Mouse (Mus musculus) frontal cortex, postnatal 25 days (tissue): ENCODE measurements around the gene Ppp1r17.

Source experiments
- DNase-seq, 2 experiments: peaks; one replicate each; pipeline ENCODE4 v3.0.0; 2022; ENCODE audit warnings: low spot score in 2 of 2

Ppp1r17 gene

DNA sequence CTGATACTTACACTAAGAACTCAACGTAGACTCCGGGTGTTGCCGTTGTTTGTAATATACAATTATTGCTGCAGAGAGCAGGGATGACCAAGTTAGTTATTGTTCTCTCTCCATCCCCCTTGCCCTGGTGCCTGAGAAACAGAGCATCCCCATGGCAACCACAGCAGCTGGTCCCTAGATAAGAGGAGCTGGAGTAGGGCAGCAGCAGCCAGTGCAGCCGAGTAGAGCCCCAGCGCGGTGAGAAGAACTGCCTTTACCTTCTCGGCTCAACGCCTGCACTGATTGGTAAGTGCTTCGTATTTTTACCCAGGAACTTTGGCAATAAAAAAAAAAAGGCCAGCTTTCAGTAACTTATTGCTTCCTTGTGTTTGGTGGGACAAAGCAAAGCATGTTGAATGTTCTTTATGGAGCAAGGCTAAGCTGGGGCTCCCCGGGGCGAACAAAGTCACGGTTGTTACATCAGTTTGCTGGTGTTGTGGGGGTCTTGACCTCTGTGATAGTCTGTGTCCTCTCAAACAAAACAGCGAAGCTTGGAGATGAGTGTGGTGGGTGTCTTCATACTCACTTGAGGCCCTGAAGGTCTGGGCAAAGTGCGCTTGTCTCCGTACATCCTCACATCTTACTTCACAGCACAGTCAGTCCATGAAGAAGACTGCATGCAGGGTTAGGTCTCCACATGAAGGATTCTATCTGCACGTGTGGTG, at the start of gene Ppp1r17:
Ppp1r17 (plus strand) TSS at position 207 of the 704 bp plus-strand sequence.
- DNase-seq: no peak

DNA sequence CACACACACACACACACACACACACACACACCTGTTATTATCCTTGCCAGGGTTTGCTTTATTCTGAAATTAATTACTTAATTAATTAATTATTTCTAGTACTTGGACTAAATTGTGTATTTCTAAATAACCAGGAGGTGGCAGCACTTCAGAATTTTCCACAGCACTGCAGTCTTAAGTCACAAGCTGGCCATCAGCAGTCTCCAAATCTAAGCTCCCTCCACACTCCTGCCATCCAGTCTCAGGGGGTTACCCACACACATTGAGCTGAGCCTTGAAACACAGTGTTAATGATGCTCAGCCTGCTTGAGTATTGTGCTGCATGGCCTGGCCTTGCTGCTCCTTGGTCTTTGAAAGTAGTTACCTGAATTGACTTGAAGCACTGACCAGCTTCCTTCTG, 44.3 kb upstream of the Ppp1r17 start:
- no peak for DNase-seq

DNA sequence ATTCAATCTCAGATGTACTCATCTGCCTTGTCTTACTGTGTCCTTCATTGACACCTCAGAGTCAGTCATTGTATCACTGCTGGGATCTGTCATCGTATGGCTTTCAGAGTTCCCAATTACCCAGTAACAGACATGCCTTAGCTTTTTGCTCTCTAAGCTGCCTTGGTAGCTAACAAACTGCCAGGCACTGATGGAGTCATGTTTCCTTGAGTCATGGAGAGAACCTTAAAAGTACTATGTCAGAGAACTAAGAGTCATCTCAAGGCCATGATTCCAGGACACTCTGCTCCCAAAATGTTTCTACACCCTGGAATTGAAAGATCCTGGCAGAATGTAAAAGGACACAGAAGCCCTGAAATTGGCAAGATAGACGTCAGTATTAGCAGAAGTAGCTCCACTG, 37.5 kb upstream of the Ppp1r17 start:
- DNase-seq: no peak

DNA sequence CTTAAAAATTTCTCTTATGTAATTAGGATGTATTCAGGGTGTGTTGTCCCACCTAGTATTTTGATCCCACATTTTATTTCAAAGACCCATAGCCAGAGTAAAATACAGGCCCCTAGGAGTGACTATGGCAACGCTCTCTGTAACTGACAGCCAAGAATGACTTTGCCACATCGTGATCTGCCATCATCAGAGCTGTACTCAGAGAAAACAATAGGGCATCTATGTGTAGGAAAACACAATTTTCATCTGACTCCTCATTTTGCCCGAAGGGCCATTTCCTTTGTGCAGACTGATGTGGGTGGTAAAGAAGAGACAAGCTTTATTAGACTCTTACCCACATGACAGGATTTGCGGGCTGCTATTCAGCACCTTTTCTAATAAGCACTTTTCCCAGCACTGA, 8.6 kb upstream of the Ppp1r17 start:
- no peak for DNase-seq

DNA sequence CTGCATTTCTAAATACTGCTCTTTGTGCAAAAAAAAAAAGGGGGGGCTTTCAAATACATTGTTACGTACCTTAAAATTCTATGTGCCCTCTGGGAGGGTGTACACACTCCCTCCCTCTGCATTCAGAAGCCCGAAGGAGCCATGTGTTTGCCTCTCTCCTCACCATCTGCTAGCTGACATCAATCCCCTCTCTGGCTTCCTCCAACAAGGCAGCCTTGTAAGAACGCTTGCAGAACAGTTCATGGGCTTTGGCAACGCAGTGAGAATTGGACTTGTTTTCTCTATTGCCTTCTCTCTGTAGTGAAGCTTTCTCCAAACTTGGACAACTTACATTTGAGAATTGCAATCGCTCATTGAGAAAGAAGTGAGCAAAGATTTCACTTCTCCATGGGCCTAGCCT, 4.9 kb upstream of the Ppp1r17 start:
- no peak for DNase-seq

DNA sequence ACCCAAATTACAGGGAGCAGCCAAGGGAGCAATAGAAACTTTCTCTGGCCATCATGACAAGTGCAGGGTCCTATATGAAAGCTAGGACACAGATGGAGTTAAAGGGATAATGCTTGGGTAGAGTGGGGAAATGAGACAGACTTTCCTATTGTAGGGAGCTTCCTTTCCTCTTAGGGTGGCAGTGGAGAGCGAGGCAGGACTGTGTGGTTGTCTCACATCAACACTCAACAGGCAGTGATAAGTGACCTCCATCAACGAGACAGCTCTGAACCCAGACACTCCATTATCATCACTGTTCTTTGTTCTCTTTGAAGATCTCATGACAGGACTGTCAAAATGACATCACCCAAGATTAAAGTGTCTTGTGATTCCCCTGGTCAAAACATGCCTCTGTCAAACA, 2.3 kb downstream of the Ppp1r17 start:
- DNase-seq: no peak

DNA sequence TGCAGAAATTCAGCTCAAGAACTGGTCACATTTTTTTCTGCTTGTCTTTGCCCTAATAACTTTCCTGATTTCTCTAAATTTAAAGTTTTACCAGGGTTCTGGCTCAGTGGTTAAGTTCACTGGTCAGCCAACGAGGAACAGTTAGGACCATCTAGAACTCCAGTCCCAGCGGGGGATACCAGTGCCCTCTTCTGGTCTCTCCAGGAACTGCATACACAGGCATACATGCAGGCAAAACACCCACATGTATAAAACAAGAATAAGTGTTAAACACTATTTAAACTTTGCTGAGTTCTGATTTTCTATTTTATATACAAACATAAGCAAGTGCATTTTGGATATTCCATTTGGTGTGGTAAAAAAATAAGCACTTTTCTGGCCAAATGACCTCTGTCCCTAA, 8.2 kb downstream of the Ppp1r17 start:
- no peak for DNase-seq

DNA sequence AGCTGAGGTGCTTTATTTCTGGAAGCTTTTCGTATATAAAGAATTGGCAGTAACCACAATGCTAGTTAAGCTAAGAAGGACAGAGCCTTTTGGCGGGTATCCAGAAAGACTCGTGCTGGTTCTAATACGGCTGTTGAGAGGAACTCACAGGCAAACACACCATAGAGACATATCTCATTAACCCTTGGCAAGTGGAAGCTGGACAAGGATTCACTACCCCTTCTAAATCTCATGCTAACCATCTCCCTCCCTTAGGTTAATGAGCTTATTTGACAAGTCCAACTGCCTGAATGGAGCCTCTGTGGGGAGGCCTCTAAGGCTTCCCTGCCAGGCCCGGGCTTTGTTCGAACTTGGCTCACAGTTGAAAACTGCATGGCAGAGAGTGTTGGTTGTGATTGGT, 10.0 kb downstream of the Ppp1r17 start:
- DNase-seq: no peak

DNA sequence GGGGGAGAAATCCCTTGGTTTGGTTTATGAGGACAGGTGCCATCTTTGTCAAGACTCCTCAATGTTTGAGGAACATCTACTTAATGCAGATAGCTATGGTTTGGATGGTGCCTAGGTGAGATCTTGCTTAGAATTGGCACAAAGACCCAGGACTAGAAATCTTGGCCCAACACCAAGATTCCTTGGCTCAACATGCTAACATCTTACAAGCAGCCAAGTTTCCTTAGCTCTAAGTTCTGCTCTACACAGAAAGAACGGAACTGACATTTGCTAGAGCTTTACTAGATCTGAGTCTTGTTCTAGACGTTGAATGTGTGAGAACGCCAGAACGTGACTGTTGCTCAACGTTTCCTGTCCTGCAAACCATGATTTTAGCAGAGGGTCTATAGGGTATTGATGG, 10.7 kb downstream of the Ppp1r17 start:
- no peak for DNase-seq

DNA sequence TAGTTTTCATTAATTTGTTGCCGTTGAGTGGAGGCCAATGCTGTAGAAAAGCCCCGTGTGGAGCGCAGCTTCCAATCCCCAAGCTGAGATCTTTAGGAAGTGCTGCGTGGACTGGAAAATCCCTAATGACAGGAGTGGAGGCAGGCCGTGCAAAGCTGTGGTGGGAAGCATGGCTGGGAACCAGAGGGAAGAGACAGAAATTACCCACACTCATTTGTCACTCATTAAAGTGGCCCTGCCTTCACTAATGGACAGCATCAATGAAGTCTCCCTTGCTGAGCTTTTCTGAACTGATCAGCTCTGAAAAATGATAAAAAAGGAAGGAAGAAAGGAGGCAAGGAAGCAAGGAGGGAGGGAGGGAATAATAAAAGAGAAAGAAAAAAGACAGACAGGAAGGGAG, 12.7 kb downstream of the Ppp1r17 start:
- no peak for DNase-seq

DNA sequence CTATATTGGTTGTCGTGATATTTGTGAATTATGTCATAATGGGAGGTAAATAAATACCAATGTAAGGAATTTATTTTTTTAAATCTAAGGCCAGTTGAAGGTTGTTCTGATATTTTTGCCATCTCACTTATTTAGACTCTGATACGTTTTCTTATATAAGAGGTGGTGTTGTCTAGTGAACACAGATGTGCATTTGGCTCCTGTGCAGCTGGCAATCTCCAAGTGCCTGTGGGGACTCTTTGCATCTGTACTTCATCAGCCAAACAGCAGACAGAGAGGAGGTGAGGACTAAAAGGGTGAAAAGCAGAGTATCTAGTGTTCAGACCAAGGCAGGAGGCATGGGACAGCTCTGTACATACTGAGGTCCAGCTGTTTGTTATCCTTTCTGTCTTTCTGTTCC, 14.9 kb downstream of the Ppp1r17 start:
- DNase-seq: no peak

DNA sequence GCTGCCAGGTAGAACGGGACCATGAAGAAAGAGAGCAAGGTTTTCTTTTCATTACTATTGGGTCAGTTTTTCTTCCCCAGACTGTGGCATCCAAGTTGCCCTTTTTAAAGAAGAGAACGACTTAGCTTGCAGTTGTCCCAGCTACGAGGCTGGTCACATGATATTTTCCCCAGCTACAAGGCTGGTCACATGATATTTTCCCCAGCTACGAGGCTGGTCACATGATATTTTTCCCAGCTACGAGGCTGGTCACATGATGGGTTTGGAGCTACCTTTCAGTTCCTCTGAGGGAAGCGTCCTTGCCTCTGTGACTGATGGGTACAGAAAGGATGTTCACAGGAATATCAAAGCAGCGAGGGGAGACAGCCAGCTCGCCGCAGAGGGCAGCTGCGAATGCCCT, 17.8 kb downstream of the Ppp1r17 start:
- DNase-seq: no peak

DNA sequence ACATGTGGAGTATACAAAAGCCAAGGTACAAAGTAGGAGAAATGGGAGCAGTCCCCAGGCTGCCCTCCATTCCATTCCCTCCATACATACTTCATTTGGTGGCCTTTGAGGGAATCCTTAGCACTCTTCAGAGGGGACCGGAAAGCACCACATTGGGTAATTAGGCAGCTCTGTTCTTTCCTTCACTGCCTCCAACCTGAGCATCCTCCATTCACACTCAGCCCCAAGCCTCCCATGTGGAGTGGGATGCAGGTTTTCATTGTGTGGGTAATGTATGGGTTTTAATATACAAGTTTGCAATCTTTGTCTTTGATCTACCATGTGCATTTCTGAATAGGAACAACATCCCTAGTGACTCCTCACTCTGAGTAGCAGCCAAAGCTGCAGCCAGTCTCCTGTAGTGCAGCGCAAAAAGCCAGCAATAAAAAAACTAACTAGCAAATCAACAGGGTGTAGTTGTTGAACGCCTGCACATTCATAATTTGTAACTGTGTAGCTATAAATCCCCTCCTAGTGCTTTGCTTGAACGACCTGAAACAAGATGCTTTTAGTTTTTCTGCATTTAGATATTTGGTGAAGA, 22.3 kb downstream of the Ppp1r17 start:
- DNase-seq: no peak

DNA sequence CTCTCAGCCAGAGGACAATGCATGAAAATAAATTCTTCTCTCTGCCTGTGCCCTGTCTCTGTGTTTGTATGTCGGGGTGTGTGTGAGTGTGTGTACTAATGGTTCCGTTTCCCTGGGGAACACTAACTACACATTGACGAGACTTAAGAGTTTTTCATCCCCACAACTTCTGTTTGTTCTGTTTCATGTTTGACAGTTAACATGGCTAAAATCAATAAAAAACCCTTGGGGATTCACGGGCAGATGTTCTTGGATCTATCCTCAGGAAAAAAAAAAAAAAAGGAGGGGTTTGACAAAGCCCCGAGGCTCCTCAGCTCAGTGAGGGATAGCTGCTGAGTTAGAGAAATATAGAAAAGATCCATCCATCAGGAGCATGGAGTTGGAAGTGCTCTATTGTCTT, 27.0 kb downstream of the Ppp1r17 start:
- DNase-seq: no peak

DNA sequence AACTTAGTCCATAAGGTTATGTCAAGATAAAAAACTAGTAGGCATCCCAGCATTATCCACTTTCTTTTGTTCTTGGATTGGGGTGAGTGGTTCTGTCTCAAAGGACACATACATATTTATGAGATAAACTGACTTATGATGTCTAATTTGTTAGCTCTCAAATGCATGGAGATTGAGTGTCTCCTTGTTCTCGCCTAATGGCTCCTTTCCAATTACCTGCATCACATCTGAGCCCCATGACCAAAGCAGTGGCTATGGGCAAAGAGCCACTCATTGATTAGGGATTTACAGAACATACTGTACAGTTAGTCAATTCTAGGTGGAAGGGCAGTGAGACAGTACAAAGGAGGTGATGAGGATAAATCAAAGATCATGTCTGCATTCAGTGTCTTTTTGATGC, 27.4 kb downstream of the Ppp1r17 start:
- no peak for DNase-seq

DNA sequence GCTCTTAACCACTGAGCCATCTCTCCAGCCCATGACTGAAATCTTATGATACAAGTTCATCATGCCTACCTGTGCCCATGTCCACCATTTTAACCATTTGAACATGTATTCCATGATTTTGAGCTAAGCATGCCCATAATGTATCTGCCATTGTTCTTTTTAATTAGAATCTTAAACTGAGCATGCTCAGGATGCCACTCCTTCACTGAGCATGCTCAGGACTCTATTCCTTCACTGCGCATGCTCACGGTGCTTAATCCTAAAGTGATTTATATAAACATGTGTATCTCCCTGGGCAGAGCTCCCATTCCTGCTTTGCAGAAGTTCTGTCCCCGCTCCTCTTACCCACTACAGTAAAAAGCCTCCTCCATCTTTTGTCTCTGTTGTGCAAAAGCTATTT, 31.3 kb downstream of the Ppp1r17 start:
- DNase-seq: no peak

DNA sequence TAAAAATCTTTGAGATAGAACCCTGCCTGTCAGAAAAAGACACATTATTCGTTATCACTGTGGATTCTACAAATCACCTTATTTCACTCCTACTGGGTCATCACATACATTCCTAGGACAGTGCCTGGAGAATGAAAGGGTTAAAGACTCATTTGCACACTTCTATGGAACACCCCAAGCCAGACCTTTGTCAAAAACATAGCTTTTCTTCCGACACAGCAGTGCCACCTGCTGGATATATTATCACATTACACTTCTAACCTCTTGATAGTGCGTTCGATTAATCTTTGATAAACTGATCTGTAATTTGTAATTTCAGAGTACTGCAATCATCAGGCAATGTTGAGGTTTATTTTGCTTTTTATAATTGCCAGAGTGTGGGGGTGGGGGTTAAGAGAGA, 31.8 kb downstream of the Ppp1r17 start:
- no peak for DNase-seq

DNA sequence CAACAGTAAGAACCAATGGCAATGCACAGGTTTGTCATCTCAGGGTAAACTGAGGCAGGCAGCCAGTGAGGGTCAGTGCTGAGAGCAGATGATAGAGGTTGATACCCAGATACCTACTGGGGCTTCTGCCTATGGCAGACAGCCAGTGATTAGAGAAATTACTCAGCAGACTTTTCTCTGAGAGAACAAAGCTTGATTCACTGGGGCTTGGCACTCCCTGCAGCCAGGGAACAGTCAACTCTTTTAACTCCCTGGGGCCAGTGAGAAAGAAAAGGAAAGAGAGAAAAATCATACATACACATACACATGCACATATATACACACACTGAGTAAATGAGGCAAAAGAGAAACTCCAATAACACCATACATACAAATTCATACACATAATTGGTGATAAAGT, 46.4 kb downstream of the Ppp1r17 start:
- DNase-seq: no peak

DNA sequence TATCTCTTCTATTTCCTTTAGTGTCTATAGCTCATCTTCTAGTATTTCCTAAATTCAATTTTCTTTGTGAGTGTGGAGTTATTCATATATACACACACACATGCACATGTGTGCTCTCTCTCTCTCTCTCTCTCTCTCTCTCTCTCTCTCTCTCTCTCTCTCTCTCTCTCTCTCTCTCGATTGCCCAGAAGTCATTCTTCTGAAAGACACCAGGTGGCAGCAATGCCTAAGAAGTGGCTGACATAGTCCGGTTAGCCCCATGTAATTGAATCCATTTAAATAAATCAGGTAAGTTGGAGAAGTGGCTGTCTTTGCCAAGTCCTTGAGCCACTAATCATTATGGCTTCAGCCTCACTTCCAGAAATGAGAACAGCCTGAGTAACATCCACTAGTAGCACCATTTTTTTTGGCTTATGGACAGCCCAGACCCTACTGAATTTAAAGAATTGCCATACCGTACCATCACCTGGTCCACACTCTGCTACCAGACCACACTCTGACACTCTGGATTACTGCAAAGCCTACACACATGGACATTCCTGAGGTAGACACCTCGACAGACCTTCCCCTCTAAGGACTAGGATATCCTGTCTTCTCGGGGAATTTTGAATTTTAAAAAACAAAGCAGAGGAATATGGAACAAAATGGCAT, 49.5 kb downstream of the Ppp1r17 start:
- peak in 1 of 2 experiments; percentile 21 for DNase-seq

DNA sequence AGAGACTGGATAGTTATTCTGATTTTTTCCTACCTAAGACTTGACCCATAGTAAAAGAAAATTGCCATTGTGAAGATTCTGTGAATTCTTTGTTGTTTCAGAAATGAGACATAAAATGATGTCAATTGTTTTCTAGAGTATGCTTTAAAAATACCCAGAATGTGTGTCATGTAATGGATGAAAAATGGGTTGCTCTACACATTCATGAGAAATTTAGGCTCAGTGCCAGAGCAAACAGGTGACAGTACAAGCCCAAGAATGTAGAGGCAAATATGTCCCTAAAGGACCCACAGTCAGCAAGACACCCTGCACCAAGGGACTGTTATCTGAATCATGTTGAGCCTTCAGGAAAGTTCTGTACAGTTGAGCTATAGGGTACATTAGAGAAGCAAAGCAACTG, 51.2 kb downstream of the Ppp1r17 start:
- no peak for DNase-seq

DNA sequence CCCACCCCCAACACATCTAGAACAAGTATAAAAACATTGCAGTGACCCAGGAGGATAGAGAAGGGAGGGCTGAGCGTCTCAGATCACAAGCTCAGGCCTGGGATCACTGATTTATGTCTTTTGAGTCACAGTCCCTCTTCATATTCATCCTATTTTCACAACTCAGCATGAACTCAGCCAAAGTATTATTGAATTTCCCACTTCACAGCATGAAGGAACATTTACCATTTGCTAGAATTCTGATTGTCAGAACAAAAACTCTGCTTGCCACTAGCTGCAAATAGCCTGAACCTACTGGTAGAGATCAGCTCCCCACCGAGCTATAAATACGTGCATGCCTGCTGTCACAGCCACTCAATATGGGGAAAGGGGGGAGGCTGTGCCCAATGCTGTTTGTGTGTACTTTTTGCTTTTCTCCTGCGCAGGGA, 59.1 kb downstream of the Ppp1r17 start:
- DNase-seq: no peak
